Mouse (Mus musculus) liver, adult 2 months (tissue): ENCODE measurements at regions not wholly inside any gene's neighbourhood (a gene's known extent, or its start where the extent isn't known, plus 50 kb on each side); places are given as distances from the start of the nearest gene placed in this dataset.

Experiments used
- DNase-seq: peaks from one replicate; pipeline ENCODE4 v3.0.0-alpha.2; 2011; ENCODE audit warnings: low read depth, low spot score; ENCODE audit errors: extremely low read depth
- H3K27ac ChIP-seq: fragments of 200-500 bp; replicated peaks from 2 replicates; pipeline ENCODE4 v1.5.1; 2012; ENCODE audit warnings: low read depth, mild to moderate bottlenecking, control low read depth, inconsistent platforms, low read length; ENCODE audit not compliant: insufficient read depth
- H3K27me3 ChIP-seq: fragments of 200-500 bp; 2 replicates; pipeline ENCODE4 v1.6.1; 2012; ENCODE audit warnings: mild to moderate bottlenecking, moderate library complexity, low read length, inconsistent platforms; ENCODE audit not compliant: control insufficient read depth, insufficient read depth
- H3K36me3 ChIP-seq: fragments of 200-500 bp; 2 replicates; pipeline ENCODE4 v1.6.1; 2012; ENCODE audit warnings: low read length, inconsistent platforms; ENCODE audit not compliant: control insufficient read depth, insufficient read depth
- H3K4me1 ChIP-seq: fragments of 200-500 bp; 2 replicates; pipeline ENCODE4 v1.6.1; 2011; ENCODE audit warnings: low read length; ENCODE audit not compliant: control insufficient read depth, insufficient read depth
- H3K4me3 ChIP-seq: fragments of 200-500 bp; 2 replicates; pipeline ENCODE4 v1.5.1; 2011; ENCODE audit warnings: low read depth, mild to moderate bottlenecking, control low read depth, low read length, moderate library complexity; ENCODE audit not compliant: insufficient read depth
- H3K79me2 ChIP-seq: fragments of 200-500 bp; 2 replicates; pipeline ENCODE4 v1.6.1; 2012; ENCODE audit warnings: inconsistent platforms, mild to moderate bottlenecking, low read length, moderate library complexity; ENCODE audit not compliant: control insufficient read depth, insufficient read depth
- H3K9ac ChIP-seq: fragments of 200-500 bp; 2 replicates; pipeline ENCODE4 v1.6.1; 2012; ENCODE audit warnings: low read depth, mild to moderate bottlenecking, control low read depth, inconsistent platforms, low read length
- CTCF ChIP-seq: fragments of 200-500 bp; IDR thresholded peaks from 2 replicates; pipeline ENCODE4 v1.5.1; 2011; ENCODE audit warnings: low read depth, low read length, control low read depth
- POLR2A ChIP-seq: fragments of 200-500 bp; IDR thresholded peaks from 2 replicates; pipeline ENCODE4 v1.6.1; 2011; ENCODE audit warnings: low read length, control low read depth; ENCODE audit not compliant: insufficient read depth; ENCODE audit errors: extremely low read depth
- WGBS: fragments of 180-500 bp; shearing (Covaris S2); methylation state at CpG from one replicate; pipeline ENCODE4 v1.1.7; 2018; 5-methylcytosine and 5-hydroxymethylcytosine counted together

DNA sequence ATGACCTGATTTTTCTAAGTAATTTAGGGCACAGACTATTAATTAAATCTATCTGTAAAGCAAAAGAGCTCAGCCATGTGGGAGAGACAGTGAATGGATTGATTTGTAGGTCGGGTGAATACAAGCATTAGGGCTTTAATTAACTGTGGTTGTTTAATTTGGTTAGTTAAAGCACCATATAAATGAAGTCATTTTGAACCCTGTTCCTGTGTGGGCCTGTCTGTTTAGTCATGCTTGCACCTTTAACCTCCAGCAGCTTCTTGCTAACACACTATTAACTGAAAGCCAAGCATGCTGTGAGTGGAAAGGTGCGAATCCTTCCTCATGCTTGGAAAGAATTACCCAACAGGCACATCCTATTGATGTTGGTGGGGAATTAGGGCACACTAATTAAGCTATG, 425.3 kb downstream of the Bckdhb start:
- H3K27me3 ChIP-seq: no peaks in the 10 kb centered on the region
- no peak overlapping the region for H3K27ac ChIP-seq
- WGBS: 61% methylated on average over 2 of the region's 2 CpGs
- H3K4me1 ChIP-seq: no peaks in the 10 kb centered on the region
- no peak overlapping the region for H3K4me3 ChIP-seq
- no peak for TF ChIP-seq CTCF
- H3K36me3 ChIP-seq: no peaks in the 10 kb centered on the region
- H3K79me2 ChIP-seq: no peaks in the 10 kb centered on the region
- DNase-seq: no peak
- no peak overlapping the region for H3K9ac ChIP-seq

- Histone ChIP-seq H3K36me3 (no peaks in the 10 kb centered on the region), H3K9ac (no peak overlapping the region), H3K27me3 (no peaks in the 10 kb centered on the region), H3K4me1 (no peaks in the 10 kb centered on the region), H3K4me3 (no peak overlapping the region), H3K27ac (no peak overlapping the region), H3K79me2 (no peaks in the 10 kb centered on the region)
- TF ChIP-seq POLR2A: no peak
- no peak for TF ChIP-seq CTCF
- 71% methylated on average over 2 of the region's 2 CpGs for WGBS
- DNase-seq: no peak
Observed at GRCm38 (mm10) chr9:84354409-84354808, 429.5 kb downstream of the Bckdhb start.

GRCm38 (mm10) chr9:84356167-84356566, 431.2 kb downstream of the Bckdhb start:
- no peaks in the 10 kb centered on the region for H3K36me3 ChIP-seq
- 95% methylated on average over 2 of the region's 2 CpGs for WGBS
- no peaks in the 10 kb centered on the region for H3K79me2 ChIP-seq
- no peak overlapping the region for H3K4me3 ChIP-seq
- DNase-seq: no peak
- H3K4me1 ChIP-seq: no peaks in the 10 kb centered on the region
- H3K27me3 ChIP-seq: no peaks in the 10 kb centered on the region
- no peak for TF ChIP-seq CTCF
- no peak for TF ChIP-seq POLR2A
- no peak overlapping the region for H3K27ac ChIP-seq
- H3K9ac ChIP-seq: no peak overlapping the region

- Histone ChIP-seq H3K79me2 (no peaks in the 10 kb centered on the region), H3K4me3 (no peak overlapping the region), H3K4me1 (no peaks in the 10 kb centered on the region), H3K27me3 (no peaks in the 10 kb centered on the region), H3K36me3 (no peaks in the 10 kb centered on the region), H3K27ac (no peak overlapping the region), H3K9ac (no peak overlapping the region)
- WGBS: 63% methylated on average over 3 of the region's 3 CpGs
- TF ChIP-seq CTCF: no peak
- no peak for TF ChIP-seq POLR2A
- DNase-seq: no peak
Observed at GRCm38 (mm10) chr9:84359879-84360278, 434.9 kb downstream of the Bckdhb start.

DNA sequence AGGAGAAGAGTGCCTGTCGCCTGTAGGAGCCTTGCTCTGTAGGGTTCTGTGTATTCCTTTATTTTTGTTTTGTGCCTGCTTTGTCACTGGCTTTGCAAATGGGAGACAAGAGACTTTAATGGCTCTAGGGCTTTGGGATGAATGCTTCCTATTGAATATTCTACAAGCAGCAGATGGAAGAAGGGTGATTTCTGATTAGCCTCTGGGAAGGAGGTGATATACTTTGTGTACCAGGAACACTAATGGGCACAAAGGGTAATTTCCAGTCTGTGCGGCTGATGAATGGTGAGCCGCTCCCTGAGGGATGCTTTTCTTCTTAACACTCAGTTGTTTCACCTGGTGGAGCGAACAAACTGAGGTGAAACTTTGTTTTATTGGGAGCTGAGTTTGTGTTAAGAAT, 435.5 kb downstream of the Bckdhb start:
- no peak overlapping the region for H3K9ac ChIP-seq
- H3K36me3 ChIP-seq: no peaks in the 10 kb centered on the region
- TF ChIP-seq POLR2A (no peak), CTCF (no peak)
- H3K4me1 ChIP-seq: no peaks in the 10 kb centered on the region
- H3K79me2 ChIP-seq: no peaks in the 10 kb centered on the region
- 82% methylated on average over 4 of the region's 4 CpGs for WGBS
- H3K27me3 ChIP-seq: no peaks in the 10 kb centered on the region
- DNase-seq: no peak
- no peak overlapping the region for H3K4me3 ChIP-seq
- H3K27ac ChIP-seq: no peak overlapping the region

- TF ChIP-seq POLR2A (no peak), CTCF (no peak)
- no peaks in the 10 kb centered on the region for H3K27me3 ChIP-seq
- no peak overlapping the region for H3K4me3 ChIP-seq
- H3K9ac ChIP-seq: no peak overlapping the region
- no peak overlapping the region for H3K27ac ChIP-seq
- no peaks in the 10 kb centered on the region for H3K79me2 ChIP-seq
- H3K36me3 ChIP-seq: no peaks in the 10 kb centered on the region
- H3K4me1 ChIP-seq: no peaks in the 10 kb centered on the region
- no peak for DNase-seq
- WGBS: 90% methylated on average over 5 of the region's 5 CpGs
Observed at GRCm38 (mm10) chr9:84363478-84363877, 438.5 kb downstream of the Bckdhb start.
